Comparison of ENCODE assay signal across 8 mouse cellular contexts in the genomic region with DNA sequence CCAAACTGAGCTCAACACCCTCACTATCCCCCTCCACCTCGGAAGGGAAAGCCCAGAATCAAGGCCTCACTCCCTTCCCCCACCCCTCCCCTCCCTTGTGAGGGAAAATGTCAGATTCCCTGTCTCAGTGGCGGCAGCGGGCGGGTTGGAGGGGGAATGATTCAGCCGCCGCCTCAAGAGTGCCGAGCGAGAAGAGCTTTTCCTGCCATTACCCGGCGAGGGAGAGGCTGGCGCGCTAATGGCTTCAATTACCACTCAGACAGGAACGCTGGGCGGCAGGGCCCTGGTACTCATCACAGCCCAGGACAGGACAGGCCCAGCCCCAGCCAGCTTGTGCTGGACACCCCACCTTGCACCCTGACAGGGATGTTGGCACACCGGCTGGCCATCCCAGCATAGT. TPM values are rescaled to one million over a fixed set of nuclear protein-coding genes. Genes with fewer than 3 reads are reported as not detected.
A peak's percentile ranks its signal among the peaks of the same experiment; 100 is the strongest.
DNase-seq lines count a peak whose midpoint lies in the region; ATAC-seq and TF ChIP-seq lines count a peak whose summit lies in the region.

No protein-coding gene starts in this region.

- H3K4me3 ChIP-seq in kidney, embryonic 16.5 days (ENCODE audit: low read length), result no peak overlapping the region
- no peak overlapping the region for H3K4me3 ChIP-seq in hindbrain, embryonic 14.5 days (replicated peaks; ENCODE audit: low read length)
- no peak overlapping the region for H3K4me3 ChIP-seq in midbrain, embryonic 15.5 days

- DNase-seq in kidney, adult 11 months, result no peak
- DNase-seq in brain, embryonic 14.5 days (ENCODE audit: low read depth), result peak; percentile 83
- peak; percentile 55 for DNase-seq in hindbrain, embryonic 14.5 days (ENCODE audit: low spot score)
- DNase-seq in cerebellum, adult 9-11 months, result no peak
- no peak for DNase-seq in thymus, postnatal 4 days

- TF ChIP-seq CTCF in brain, embryonic 14.5 days (IDR thresholded peaks at IDR 0.05; ENCODE audit: borderline replicate concordance, extremely low read depth, insufficient read depth, insufficient read length), result no peak

- no peaks in the 10 kb centered on the region for H3K27me3 ChIP-seq in kidney, embryonic 16.5 days (ENCODE audit: insufficient read depth, low read length)
- H3K27me3 ChIP-seq in hindbrain, embryonic 14.5 days (ENCODE audit: control insufficient read depth, insufficient read depth, low read length), result no peaks in the 10 kb centered on the region
- no peaks in the 10 kb centered on the region for H3K27me3 ChIP-seq in midbrain, embryonic 15.5 days (replicated peaks)

- peaks cover 27% of the 10 kb centered on the region for H3K36me3 ChIP-seq in kidney, embryonic 16.5 days (ENCODE audit: insufficient read depth, low read length)
- peaks cover 32% of the 10 kb centered on the region for H3K36me3 ChIP-seq in hindbrain, embryonic 14.5 days (replicated peaks; ENCODE audit: control insufficient read depth, insufficient read depth)
- 0 out of 2 replicates have a peak, but pooled peaks cover 7% of the 10 kb centered on the region for H3K36me3 ChIP-seq in midbrain, embryonic 15.5 days (replicated peaks)

- H3K4me2 ChIP-seq in kidney, embryonic 16.5 days (replicated peaks; ENCODE audit: low read depth, low read length), result no peak overlapping the region
- peak overlapping the region; percentile 4; the same call in 1 of the 2 replicates for H3K4me2 ChIP-seq in hindbrain, embryonic 14.5 days (replicated peaks)
- peak overlapping the region; percentile 14; the same call in 1 of the 2 replicates for H3K4me2 ChIP-seq in midbrain, embryonic 15.5 days

- H3K9me3 ChIP-seq in kidney, embryonic 16.5 days (ENCODE audit: low read length), result no peaks in the 10 kb centered on the region
- no peaks in the 10 kb centered on the region for H3K9me3 ChIP-seq in hindbrain, embryonic 14.5 days (ENCODE audit: control insufficient read depth, low read length)
- H3K9me3 ChIP-seq in midbrain, embryonic 15.5 days, result no peaks in the 10 kb centered on the region

- 17% methylated on average over 15 of the region's 15 CpGs for WGBS in kidney, embryonic 16.5 days
- 19% methylated on average over 15 of the region's 15 CpGs for WGBS in hindbrain, embryonic 14.5 days
- 28% methylated on average over 15 of the region's 15 CpGs for WGBS in midbrain, embryonic 15.5 days

- 0 out of 2 replicates have a peak overlapping the region, but pooled peaks have one; percentile 44 for H3K9ac ChIP-seq in kidney, embryonic 16.5 days (replicated peaks; ENCODE audit: low read length)
- H3K9ac ChIP-seq in hindbrain, embryonic 14.5 days, result peak overlapping the region; percentile 32; the same call in 1 of the 2 replicates
- H3K9ac ChIP-seq in midbrain, embryonic 15.5 days, result peak overlapping the region; percentile 25

- TF ChIP-seq POLR2A in brain, embryonic 14.5 days (IDR thresholded peaks at IDR 0.05; ENCODE audit: borderline replicate concordance, extremely low read depth, insufficient read depth, insufficient read length, poor library complexity, severe bottlenecking), result no peak

- H3K4me1 ChIP-seq in kidney, embryonic 16.5 days (ENCODE audit: insufficient read depth, low read length), result peaks cover 75% of the 10 kb centered on the region
- peaks cover 45% of the 10 kb centered on the region for H3K4me1 ChIP-seq in hindbrain, embryonic 14.5 days (replicated peaks; ENCODE audit: control insufficient read depth, insufficient read depth, low read length)
- peaks cover 47% of the 10 kb centered on the region for H3K4me1 ChIP-seq in midbrain, embryonic 15.5 days

- peak overlapping the region; percentile 38 for H3K27ac ChIP-seq in kidney, embryonic 16.5 days (ENCODE audit: low read length)
- H3K27ac ChIP-seq in hindbrain, embryonic 14.5 days, result peak overlapping the region; percentile 84
- H3K27ac ChIP-seq in midbrain, embryonic 15.5 days, result peak overlapping the region; percentile 72

- ATAC-seq in kidney, embryonic 16.5 days (ENCODE audit: low FRiP score, low TSS enrichment), result no peak
- no peak for ATAC-seq in hindbrain, embryonic 14.5 days (ENCODE audit: low FRiP score)
- 0 out of 2 replicates have a peak, but pooled peaks have one; percentile 8 for ATAC-seq in midbrain, embryonic 15.5 days (replicated peaks)
- no peak for ATAC-seq in monocyte, adult 5-6 weeks (replicated peaks; ENCODE audit: insufficient number of reproducible peaks, low FRiP score, low TSS enrichment, poor library complexity, severe bottlenecking)

RNA-seq across cellular contexts. Expression of gene Ptprf, which starts 25.6 kb away (rescaled TPM):
- polyA plus RNA-seq in kidney, embryonic 16.5 days (2015; fragmentation: Nextera tagmentation; extraction: Ambion mirVana), result 72.6 and 73.7 TPM in 2 replicates
- 99.7 and 154 TPM in 2 replicates for polyA plus RNA-seq in brain, embryonic 14.5 days (2012; rRNA removed)
- polyA plus RNA-seq in hindbrain, embryonic 14.5 days (2014; fragmentation: Nextera tagmentation; extraction: Ambion mirVana), result 67.1 and 68.2 TPM in 2 replicates
- 93.9 and 94.2 TPM in 2 replicates for polyA plus RNA-seq in midbrain, embryonic 15.5 days (2015; fragmentation: Nextera tagmentation; extraction: Ambion mirVana)
- not detected in 3 replicates for total RNA-seq in monocyte, adult 5-6 weeks (2017)

Comparison
In these comparisons a context has a peak if more than half of its experiments do, and no peak if none do; other contexts are left out.
1. DNase-seq: peak in brain, embryonic 14.5 days (single experiment) and hindbrain, embryonic 14.5 days (single experiment); none in kidney, adult 11 months (single experiment), cerebellum, adult 9-11 months (single experiment) and thymus, postnatal 4 days (single experiment).
2. Peak in every context shown above with its lines, with median percentiles within 50 percentile points of each other: H3K27ac ChIP-seq and H3K9ac ChIP-seq.